Mouse (Mus musculus): ENCODE measurements around the gene Gm5114.
"Not testable (repeated sequence)": the region's sequence is repeated elsewhere in the genome, so short reads cannot be mapped to it uniquely, and the experiment has no call there.

Gene Gm5114

DNA sequence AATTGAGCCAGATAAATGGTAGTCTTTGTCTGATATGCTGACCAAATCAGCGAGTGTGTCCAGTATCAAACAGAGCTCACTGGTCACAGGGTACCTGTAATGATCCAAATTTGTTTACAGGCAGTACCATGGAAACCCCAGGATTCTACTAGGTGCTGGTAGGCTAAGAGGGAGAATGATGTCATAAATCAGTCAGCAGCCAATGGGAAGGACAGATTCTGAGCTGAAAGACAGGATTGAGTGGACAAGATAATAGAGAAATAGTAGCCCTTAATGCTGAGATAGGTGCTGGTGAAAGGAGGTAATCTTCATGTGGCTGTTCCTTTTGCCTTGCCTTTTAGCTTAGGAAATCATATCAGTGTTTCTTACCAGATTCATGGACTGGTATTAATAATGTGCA is at the start of gene Gm5114:
Gene Gm5114 (minus strand): TSS at position 101 of the 400 bp plus-strand sequence.
- not testable (repeated sequence) for DNase-seq (ENCODE audit: inconsistent age in 2 of 2, low spot score in 1 of 2)

DNA sequence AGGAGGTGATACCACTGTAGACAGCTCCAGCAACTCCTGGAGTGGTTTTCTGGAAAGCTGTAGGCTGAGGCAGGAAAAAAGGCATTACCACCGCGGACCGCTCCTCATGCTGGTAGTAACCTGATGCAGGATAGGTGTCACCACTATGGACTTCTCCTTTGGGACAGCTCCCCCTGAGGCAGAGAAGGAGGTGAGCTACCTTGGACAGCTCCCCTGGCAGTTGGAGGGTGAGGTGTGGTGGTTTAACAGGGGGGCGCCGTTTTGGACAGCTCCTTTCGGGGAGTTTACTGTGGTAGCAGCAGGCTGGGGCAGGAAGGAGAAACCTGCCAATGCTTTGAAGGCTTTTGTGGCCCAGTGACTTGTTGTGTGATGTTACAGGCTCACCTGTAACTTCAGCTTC is 42.8 kb upstream of the Gm5114 start:
- DNase-seq (ENCODE audit: inconsistent age in 2 of 2, low spot score in 1 of 2) = peak; percentile 48 to 73

DNA sequence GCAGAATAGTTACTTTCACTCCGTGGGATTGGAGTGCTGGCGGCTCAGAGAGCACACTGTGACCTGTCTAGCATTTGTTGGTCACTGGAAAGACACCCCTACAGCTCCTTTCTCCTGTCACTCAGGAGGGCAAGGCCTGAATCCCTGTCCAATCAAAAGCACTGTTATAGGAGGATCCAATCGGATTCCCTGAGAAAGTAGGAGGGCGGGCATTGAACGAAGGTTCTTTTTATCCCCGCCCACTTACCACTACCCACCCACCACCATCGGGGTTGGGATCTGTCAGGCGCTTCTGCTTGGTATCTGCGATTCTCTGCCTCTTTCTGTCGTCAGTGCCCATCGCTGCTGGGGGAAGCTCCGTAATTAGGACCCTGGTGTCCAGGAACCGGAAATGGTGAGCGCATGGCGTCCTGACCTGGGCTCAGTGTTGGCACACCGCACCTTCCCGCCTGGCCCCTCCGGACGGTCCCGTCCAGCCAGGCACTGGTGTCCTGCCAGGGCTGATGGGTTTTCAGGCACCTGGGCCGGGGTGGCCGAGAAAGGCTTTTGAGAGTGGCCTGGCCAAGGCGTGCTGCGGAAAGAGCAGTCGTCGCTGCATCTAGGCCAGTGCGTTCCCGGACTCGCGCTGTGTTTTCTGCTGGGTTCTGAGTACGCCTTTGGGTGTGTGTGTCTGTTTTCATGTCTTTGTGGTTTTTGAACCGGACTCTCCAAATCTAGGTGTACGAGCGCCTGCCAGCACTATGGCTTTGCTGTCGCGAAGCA is 36.5 kb upstream of the Gm5114 start:
- peak; percentile 89 to 96 for DNase-seq (ENCODE audit: inconsistent age in 2 of 2, low spot score in 1 of 2)

GRCm38 (mm10) chr7:39448626-39449242 is 35.8 kb upstream of the Gm5114 start:
- peak; percentile 13 to 61 for DNase-seq (ENCODE audit: inconsistent age in 2 of 2, low spot score in 1 of 2)

GRCm38 (mm10) chr7:39441237-39441636 is 28.3 kb upstream of the Gm5114 start:
- DNase-seq (ENCODE audit: inconsistent age in 2 of 2, low spot score in 1 of 2) = no peak

- no peak for DNase-seq (ENCODE audit: inconsistent age in 2 of 2, low spot score in 1 of 2)
Observed at GRCm38 (mm10) chr7:39440362-39440761, 27.4 kb upstream of the Gm5114 start.

Measured in adrenal gland, adult (tissue).